Mouse (Mus musculus): ENCODE results near the gene Fbxo47.
"Not testable (repeated sequence)": the region's sequence is repeated elsewhere in the genome, so short reads cannot be mapped to it uniquely, and the experiment has no call there.

Gene Fbxo47

DNA sequence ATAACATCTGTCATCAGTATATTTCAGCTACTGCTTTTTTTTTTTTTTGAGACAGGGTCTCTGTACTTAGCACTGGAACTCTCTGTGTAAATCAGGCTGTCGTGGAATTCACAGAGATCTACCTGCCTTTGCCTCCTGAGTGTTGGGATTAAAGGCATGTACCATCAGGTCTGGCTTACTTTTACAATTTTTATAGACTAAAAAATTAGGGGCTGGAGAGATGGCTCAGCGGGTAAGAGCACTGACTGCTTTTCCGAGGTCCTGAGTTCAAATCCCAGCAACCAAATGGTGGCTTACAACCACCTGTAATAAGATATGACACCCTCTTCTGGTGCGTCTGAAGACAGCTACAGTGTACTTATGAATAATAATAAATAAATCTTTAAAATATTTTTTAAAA, 3.6 kb downstream of the Fbxo47 start:
- DNase-seq (ENCODE audit: low read depth, low spot score) = no peak

DNA sequence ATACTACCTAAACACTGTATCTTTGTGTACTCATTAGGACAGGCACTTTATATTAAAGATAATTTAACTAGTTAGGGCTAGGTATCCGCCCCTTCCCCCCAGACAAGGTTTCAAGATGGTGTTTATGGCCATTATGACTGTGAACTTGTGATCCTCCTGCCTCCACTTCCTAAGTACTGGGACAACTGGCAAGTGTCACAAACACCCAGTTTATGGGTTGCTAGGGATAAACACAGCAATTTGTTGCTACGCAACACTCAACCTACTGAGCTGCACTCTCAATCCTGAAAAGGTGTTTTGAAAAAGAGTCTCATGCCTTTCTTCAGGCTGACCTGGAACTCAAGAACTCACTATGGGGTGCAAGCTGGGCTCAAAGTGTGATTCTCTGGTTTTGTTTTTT, 6.6 kb downstream of the Fbxo47 start:
- no peak for DNase-seq (ENCODE audit: low read depth, low spot score)

DNA sequence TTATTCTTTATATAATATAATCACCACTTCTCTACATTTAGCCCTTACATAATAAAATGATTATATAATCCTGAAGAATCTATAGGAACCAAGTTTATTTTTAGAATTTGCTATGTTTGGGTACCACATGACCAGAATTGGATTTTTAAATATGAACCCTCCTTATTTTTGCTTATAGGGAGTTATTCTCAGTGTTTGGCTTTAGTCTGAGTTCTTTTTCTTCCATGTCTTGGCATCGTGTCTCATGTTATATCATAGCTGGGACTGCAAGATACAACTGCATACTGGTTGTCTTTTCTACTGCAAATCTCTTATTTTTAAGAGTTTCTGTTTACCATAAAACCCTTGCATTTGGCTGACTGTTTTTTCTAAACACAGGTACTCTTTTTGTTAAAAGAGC, 9.6 kb downstream of the Fbxo47 start:
- no peak for DNase-seq (ENCODE audit: low read depth, low spot score)

DNA sequence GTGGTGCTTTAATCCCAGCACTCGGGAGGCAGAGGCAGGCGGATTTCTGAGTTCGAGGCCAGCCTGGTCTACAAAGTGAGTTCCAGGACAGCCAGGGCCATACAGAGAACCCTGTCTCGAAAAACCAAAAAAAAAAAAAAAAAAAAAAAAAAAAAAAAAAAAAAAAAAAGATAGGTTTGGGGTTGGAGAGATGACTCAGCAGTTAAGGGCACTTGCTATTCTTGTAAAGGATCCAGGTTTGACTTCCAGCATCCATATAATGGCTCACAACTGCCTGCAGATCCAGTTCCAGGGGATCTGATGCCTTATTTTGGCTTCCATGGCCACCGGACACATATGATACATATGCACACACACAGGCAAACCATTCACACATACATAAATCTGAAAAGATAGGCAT, 11.6 kb downstream of the Fbxo47 start:
- not testable (repeated sequence) for DNase-seq (ENCODE audit: low read depth, low spot score)

DNA sequence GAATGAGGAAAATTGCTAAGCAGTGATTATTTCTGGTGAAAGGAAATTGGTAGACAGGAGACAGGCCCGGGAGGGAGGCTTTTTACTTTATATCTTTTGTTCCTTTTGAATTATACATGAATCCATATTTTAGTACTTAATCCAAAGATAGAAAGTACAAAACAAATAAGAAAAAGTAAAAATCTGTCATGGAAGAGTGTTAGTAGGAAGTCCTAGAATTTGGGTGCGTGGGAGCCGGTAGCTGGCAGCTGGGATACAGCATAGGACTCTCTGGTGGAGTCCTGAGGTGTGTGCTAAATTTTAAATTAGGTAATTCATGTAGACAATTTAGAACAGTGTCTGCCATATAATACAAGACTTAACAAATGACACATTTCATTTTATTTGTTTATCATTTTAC, 16.4 kb downstream of the Fbxo47 start:
- DNase-seq (ENCODE audit: low read depth, low spot score) = no peak

DNA sequence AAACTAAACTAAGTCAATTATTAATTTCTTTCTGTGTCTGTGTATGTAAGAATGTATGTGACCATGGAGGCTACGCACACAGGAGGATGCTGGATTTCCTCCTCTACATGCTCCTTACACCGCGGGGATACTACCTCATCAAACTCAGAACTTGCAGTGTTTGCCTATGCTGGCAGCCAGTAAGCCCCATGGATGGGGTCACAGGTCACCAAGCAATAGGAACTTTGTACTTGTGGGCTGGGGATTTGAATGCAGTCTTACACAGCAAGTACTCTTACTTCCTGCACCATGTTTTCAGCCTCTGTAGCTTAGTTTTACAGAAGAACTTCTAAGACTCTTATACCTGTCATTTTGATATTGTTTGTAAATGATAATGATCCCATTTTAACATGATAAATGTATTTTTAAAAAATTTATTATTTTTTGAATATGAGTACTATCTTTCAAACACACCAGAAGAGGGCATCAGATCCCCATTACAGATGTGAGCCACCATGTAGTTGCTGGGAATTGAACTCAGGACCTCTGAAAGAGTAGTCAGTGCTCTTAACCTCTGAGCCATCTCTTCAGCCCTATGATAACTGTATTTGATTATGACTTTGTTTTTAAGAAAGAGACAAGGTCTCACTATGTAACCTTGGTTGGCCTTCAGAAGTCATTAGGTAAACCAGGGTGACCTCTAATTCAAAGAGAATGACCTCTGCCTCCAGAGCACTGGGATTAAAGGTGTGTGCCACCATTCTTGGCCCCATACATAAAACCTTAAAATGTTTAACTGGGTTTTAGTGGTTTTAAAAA, 17.7 kb downstream of the Fbxo47 start:
- DNase-seq (ENCODE audit: low read depth, low spot score) = no peak

DNA sequence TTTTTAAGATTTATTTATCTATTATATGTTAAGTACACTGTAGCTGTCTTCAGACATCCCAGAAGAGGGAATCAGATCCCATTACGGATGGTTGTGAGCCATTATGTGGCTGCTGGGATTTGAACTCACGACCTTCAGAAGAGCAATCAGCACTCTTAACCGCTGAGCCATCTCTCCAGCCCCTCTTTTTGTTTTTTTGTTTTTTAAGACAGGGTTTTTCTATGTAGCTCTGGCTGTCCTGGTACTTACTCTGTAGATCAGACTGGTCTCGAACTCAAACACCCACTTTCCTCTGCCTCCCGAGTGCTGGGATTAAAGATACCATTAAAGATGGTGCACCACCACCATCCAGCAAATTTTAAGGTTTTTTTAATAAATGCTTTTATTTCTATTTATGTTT, 18.5 kb downstream of the Fbxo47 start:
- no peak for DNase-seq (ENCODE audit: low read depth, low spot score)

DNA sequence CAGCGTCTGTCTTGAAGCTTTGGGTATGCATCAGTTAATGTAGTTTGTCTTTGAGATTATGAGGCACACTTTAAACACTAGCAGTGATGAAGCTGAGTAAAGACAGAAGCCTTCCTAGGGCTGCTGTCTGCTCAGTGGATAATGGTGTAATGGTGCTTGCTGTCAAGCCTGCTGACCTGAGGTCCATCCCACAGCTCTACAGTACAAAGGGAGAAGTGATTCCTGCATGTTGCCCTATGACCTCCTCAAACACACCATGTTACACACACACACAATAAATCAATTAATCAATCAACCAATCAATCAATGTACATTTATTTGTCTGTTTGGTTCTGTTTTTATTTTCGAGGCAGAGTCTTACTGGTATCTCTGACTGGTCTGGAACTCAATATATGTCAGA, 21.8 kb downstream of the Fbxo47 start:
- no peak for DNase-seq (ENCODE audit: low read depth, low spot score)

DNA sequence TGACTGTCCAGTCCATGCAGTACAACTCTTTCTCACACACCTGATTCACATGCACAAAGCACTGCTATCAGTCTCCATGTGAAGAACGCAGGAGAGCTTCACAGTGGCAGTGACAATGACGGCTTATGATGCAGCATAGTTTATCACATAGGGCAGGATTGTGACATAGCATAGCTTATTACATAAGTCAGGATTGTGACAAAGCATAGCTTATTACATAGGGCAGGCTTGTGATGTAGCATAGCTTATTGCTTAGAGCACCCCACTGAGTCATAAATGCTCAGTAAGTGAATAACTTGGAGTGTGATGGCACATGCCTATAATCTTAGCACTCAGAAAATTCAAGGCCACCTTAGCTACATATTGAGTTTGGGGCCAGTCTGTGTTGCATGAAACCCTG, 28.5 kb downstream of the Fbxo47 start:
- no peak for DNase-seq (ENCODE audit: low read depth, low spot score)

DNA sequence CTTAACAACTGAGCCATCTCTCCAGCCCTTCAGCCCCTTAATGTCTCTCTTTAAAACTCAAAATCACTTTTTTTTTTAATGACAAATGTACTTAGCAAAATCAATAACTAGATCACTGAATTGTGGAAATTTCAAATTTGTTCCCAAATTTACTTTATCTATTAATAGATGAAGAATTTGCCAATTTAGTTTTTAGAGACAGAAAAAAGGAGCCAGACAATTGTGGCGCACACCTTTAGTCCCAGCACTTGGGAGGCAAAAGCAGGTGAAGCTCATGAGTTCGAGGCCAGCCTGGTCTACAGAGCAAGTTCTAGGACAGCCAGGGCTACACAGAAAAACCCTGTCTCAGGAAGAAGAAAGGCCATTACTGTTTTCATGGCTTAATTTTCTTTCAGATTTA, 32.4 kb downstream of the Fbxo47 start:
- no peak for DNase-seq (ENCODE audit: low read depth, low spot score)

DNA sequence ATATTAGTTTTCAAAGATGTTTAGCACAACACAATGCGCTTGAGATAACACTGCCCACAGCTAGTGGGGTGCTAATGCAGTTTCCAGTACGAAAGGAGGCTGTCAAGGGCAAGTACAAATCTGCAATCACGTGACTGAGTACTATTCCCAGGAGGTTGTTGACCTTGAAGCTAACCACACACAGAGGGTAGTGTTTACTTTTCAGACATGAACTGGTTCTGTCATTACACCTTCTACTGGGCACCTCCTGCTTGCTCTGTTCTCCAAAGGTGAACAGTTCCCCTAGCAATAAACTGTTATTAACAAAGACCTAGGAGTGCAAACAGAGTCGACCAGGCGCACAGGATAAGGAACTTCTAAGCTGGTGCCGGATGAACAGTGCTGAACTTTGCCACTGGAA, 33.6 kb downstream of the Fbxo47 start:
- DNase-seq (ENCODE audit: low read depth, low spot score) = peak; percentile 71

DNA sequence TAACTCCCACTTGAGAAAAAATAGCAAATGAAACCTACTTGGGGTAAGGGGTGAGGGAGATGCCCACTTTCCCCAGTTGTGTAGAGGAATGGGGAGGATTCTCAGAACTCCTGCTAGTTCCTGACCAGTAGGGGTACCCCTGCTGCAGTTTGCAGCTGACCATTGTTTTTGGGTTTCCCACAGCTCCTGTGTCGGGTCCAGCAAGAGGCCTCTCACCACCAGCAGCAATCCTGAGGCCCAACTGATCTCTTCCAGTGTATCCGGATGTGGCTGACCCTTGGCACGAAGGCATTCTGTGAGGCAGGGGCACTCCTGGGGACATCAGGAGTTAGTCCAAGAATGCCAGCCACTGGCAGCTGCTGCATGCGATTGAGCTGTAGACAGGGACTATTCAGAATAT, 42.0 kb downstream of the Fbxo47 start:
- DNase-seq (ENCODE audit: low read depth, low spot score) = no peak

DNA sequence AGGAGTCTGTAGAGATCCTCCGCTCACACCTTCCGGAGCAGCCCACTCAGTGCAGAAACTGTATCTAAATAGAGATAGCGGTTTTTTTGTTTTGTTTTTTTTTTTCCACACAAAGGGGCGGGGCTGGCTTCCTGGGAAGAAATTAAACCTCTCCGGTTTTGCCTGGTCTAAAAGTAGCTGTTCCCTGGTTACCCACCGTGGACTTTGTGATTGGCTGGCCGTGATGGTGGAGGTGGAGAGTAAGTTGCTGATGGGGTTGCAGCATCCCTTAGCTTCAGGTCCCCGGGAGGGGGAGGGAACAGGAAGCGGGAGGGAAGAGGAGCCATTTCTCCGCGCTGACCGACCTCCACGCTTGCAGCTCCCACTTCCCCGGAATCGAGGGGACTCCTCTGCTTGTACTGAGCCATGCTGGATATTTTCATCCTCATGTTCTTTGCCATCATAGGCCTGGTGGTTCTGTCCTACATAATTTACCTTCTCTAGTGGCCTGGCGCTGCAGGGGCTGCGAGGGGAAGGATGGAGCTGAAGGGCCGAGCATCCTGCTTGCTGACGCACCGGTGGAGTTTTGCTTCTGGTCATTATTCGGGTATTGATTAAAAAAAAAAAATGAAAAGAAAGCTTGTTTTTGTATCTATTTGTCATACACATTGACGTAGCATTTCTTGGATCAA, 42.8 kb downstream of the Fbxo47 start:
- peak; percentile 97 for DNase-seq (ENCODE audit: low read depth, low spot score)

DNA sequence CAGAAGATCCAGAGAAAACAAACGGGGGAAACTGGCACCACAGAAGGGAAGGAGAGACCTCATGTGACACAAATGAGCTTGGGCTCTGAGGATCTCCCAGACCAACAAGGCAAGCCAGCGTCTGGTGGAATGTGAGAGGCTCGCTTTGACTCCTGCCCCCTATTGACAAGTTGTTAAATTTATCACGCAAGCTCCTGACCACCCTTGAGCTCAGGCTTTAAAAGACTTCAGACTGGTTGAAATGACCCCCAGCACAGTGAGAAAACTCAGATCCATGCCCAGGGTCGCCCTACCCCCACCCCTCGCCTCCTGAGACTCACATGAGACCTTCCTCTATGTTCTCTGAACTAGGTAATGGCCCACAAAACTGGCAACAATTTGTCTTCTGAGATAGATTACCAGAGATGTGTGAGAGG, 43.4 kb downstream of the Fbxo47 start, which contains the start of gene B230217C12Rik:
B230217C12Rik (plus strand) TSS at position 242 of the 416 bp plus-strand sequence.
- DNase-seq (ENCODE audit: low read depth, low spot score) = peak; percentile 85

DNA sequence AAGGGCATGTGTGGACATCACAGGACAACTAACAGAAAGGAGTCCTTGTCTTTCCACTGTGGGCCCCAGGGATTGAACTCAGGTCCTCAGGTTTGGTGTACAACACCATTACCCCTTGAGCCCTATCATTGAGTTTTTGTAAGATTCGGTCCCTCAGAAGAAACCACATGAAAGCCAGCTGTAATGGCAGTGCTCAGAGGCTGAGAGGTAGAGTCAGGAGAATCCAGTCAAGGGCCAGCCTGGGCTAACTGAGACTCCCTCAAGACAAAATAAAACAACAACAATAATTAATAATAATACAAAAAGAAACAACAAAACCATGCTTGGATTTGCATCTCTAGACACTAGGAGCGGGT, 43.8 kb downstream of the Fbxo47 start:
- DNase-seq (ENCODE audit: low read depth, low spot score) = no peak

DNA sequence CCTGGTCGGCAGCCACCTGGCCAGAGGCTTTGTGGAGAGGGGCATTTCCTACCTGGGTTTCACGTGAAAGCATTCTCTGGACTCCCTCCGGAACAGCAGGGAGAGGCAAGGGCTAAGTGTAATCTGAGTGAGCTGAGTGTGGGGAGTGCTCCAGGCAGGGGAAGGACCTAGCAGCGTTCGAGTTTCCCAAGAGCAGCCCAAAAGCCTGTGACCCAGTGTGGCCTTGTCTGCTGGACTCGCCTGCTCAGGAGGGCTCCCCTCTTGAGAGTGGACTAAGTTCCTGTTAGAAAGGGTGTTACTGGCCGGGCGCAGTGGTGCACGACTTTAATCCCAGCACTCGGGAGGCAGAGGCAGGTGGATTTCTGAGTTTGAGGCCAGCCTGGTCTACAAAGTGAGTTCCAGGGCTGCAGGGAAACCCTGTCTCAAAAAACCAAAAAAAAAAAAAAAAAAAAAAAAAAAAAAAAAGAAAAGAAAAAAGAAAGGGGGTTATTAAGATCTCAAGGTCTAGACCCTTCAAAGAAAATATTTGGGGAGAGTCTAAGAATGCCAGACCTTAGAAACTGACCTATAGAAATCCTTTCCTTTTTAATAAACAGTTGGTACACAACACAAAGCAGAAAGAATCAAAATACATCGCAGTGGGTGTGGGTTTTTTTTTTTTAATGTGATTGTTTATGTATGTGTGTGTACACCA, 44.4 kb downstream of the Fbxo47 start:
- DNase-seq (ENCODE audit: low read depth, low spot score) = peak; percentile 11

DNA sequence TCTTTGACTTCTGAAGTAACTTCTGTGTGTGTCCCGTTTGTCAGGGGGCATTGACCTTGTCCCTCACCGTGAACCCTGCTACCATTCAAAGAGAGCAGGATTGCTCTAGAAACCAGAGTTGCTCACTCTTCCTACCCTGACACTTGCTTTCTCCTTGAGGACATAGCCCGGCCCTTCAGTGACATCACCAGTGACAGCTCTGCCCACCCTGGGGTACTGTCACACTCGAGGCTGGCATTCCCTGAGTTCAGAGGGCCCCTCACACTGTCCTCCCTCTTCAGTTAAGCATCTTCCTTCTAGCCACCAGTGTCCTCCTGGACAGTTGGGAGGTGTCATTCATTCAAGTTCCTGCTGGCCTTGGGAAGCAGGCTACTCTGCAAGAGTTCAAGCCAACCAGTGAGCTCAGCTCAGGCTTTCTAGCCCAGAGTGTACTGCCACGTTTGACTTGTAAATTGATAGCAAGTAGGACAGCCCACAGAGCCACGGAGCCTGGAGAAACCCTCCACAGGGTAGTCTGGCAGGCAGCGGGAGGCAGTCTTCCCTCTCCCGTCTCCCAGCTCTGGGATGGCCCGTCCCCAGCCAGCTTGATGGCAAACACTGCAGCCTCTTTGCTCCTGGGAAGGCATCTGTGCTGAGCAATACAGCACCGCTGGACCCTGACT, 45.0 kb downstream of the Fbxo47 start:
- peak; percentile 40 for DNase-seq (ENCODE audit: low read depth, low spot score)

DNA sequence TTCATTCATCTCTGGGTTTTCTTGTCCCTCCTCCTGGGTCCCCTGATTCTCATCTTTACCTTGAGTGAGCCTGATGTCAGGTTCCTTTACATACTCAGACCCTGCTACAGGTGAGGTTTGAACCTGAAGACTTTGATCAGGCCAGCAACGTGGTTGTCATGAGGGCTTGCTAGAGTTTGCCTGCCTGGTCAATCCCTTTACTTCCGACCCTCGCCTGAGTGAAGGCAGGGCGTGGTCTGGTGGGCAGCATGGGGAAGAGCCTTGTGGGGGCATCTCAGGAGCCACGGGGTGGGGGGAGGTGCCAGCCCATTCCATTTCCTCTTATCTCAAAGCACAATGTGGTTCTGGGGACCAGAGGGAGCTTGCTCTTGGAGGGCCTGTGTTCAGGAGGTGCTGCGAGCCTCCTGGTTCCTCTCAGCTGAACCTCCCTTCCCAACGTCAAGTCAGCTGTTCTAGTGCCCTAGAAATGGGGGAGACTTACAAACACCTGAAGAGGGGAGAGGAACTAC, 46.3 kb downstream of the Fbxo47 start:
- no peak for DNase-seq (ENCODE audit: low read depth, low spot score)

DNA sequence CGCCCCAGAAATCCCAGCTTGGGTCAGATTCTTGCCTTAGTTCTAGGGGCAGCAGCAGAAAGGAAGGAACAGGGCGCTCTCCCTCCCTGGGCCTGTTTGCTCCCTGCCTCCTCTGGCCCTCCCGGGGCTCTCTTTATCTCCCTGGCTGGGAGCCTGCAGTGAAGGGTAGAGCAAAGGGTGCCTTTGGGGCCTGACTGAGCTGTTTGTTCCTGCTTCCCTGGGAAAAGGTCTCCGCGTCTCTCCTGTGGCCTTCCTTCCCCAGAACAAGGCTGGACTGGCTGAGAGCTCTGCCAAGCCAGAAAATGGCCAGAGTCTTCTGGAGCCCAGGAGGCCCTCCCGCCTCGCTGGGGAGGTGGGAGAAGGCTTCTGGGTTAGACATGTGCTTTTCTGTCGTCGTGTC, 46.9 kb downstream of the Fbxo47 start:
- not testable (repeated sequence) for DNase-seq (ENCODE audit: low read depth, low spot score)

DNA sequence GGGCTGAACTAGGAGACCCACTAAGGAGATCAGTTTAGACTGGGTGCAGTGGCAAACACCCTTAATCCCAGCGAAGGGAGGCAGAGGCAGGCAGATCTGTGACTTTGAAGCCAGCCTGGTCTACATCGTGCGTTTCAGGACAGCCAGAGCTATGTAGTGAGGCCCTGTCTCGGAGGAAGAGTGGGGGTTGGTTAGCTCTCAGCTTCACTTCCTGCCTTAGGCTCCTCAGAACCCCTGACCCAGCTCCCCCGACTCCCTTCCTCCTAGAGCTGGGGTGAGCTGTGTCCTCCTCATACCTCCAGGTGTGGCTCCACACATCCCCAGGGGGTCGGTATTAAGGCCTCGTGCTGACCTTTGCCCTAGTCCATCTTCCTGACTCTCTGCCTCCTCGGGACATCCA, 47.4 kb downstream of the Fbxo47 start:
- peak; percentile 6 for DNase-seq (ENCODE audit: low read depth, low spot score)

DNA sequence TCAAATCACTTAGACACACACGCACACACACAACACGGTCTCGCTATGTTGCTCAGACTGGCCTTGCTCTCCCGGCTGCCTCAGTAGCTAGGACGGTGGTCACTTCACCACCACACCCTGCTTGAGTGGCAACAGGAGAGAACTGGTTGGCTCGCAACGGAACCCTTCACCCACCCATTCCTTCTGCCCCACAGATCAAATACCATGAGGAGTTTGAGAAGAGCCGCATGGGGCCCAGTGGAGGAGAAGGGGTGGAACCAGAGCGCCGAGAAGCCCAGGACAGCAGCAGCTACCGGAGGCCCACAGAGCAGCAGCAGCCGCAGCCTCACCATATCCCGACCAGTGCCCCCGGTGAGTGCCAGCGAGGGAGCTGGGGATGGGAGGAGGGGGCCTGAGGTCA, 50.6 kb downstream of the Fbxo47 start:
- no peak for DNase-seq (ENCODE audit: low read depth, low spot score)

DNA sequence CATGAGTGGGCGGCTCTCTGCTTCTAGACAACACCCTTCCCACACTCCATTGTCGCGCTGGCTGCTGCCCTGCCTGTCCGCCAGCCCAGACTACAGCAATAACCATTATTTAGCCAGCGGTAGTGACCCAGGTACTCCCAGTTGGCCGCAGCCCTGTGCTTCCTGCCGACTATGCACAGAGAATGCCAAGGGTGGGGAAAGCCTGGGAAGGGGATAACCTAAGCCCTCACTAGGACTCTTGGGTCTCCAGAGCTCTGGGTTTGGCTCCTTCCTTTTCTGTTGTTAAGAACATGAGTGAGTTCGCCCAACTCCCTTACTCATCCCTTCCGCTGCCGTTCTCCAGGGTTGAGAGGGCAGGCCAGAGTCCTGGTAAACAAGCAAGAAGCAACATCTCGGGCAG, 52.0 kb downstream of the Fbxo47 start:
- DNase-seq (ENCODE audit: low read depth, low spot score) = no peak
